Mouse (Mus musculus) left cerebral cortex, adult 18-20 months (tissue): Measurements from ENCODE around the gene Grik4. TPM values are rescaled to one million over a fixed set of nuclear protein-coding genes. Genes with fewer than 3 reads are reported as not detected.

Source experiments
- DNase-seq, 2 experiments: peaks; one replicate each; pipeline ENCODE4 v3.0.0; 2021 to 2022; ENCODE audit warnings: low spot score in 2 of 2, mixed read lengths in 1 of 2
- total RNA-seq, 2 experiments: library from RNA; stranded (reverse); gene quantifications; 2 replicates each; pipeline ENCODE4 v1.2.3; 2021

Grik4 gene
- total RNA-seq, 2 experiments from 2014 or later = 17.2 to 18.2 TPM

DNA sequence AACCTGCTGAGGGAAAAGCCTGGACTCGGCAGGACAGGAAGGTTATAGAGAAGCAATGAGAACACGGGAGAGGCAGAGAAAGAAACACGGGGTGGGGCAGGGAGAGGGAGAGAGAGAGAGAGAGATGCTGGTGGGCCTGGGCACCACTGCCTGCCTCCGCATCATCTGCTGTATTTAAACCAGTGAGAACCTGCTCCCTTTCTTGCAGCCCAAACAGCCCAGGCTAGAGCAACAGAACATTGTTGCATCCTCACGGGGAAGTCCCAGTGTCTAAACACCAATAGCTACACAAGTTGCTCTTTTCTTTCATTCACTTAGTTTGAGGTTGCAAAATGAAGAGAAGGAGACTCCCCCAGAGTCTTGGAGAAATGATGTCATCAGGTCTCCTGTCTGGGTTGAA, 258.2 kb downstream of the Grik4 start:
- DNase-seq = no peak

DNA sequence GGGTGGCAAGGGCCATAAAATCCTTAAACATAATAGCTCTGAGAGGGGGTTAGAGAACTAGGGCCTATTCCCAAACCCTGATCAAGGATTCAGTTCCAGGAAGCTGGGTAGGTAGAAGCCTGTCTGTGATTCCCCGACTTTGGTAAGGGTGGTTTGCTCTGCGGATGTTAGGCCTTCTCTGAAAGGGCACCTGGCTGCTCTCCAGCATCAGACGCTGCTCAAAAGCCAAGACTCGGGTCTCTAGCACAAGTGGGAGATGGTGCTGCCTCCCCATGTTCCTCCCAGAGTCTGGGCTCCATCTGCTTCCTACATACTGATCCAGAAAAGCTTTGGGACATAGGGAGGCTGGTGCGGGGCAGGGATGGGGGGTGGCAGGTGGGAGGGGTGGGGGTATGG, 270.3 kb downstream of the Grik4 start:
- DNase-seq = no peak

DNA sequence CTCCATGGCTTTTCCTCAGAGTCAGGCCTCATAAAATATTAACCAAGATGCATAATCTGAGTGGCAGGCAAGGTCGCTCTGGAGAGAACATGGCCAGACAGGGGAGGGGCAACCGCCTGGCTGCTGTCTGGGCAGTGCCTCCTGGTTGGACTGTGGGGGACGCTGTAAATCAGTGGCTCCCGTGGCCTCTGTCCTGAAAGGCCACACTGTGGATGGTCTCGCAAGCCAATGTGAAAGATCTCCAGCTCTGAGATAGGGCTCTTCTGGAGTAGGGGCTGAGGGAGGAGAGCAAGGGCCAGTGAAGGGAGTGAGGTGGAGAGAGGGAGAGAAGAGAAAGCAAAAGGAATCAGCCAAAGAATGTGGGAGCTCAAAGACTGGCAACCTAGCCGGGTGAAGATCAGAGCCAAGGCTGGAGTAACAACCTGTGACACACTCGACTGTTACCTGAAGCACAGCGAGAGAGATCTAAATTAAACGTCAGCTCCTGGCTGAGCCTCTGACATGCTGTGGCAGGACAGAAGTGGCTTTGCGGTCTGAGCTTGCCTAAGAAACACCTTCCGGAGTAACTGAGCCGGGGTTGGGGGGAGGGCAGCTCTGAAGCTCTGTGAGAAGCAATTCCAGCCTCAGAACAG, 270.8 kb downstream of the Grik4 start:
- no peak for DNase-seq

DNA sequence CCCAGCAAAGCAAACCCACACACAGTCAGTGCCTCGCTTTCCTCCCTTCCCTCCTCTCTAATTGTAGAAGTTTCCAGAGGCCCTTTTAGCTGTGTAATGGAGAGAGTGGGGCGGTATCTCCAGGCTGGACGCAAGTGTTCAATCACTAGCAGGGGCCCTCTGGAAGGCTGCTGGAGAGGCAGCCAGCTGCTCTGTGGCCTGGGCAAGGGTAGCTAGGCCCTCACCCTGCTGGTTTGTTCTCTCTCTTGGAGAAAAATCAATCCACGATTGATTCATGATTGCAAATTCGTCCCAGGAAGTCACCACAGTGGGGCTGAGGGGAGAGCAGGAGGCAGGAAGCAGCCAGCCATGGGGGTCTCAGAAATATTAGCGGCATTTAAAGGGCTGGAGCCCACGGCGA, 271.3 kb downstream of the Grik4 start:
- no peak for DNase-seq

DNA sequence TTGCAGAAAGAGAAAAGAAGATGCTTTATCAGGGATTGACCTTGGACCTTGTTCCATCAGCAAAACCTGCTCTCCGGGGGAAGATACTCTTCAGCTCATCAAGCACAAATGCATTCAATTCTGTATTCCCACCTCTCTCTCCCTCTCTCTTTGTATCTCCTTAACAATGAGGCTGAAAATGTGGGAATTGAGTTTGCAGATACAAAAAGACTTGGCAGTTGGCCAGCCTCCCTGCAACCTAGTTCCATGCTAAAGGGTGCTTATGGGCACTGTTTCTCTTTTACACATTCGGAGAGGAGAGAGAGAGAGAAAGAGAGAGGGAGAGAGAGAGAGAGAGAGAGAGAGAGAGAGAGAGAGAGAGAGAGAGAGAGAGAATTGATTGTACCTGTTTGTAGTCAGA, 273.7 kb downstream of the Grik4 start:
- peak in 1 of 2 experiments; percentile 25 for DNase-seq

DNA sequence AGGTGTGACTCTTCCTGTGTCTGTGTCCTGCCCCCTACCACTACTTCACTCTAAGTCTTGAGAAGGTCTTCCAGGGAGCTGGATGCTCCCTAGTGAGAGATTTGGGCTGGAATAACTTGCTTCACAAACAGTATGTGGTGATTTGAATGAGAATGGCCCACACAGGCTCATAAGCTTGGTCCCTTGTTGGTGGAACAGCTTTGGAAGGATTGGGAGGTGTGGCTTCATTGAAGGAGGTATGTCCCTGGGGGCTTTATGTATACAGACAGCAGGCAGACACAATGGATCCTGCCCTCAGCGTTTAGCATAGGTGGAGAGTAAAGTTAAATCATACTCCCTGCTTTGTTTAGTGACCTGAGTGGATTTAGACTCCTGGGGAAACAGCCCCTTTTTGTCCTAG, 282.8 kb downstream of the Grik4 start:
- DNase-seq = no peak

DNA sequence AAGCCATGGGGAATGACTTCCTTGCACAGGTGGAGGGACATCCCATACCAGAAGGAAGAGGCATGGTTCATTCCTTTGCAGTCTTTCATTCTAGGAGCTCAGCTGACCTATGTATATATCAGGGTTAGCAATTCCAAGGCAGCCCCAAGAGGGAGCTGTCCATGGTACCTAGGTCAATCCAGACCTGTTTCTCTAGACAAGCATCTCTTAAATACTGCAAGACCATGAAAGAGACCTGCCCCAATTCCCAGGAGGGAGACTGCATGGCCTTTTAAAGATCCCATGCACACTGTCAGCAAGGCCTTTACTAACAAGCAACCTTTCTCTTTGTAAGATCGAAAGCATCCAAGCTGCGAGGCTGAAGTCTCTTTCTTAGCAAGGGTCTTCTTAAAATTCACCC, 291.5 kb downstream of the Grik4 start:
- DNase-seq = no peak

DNA sequence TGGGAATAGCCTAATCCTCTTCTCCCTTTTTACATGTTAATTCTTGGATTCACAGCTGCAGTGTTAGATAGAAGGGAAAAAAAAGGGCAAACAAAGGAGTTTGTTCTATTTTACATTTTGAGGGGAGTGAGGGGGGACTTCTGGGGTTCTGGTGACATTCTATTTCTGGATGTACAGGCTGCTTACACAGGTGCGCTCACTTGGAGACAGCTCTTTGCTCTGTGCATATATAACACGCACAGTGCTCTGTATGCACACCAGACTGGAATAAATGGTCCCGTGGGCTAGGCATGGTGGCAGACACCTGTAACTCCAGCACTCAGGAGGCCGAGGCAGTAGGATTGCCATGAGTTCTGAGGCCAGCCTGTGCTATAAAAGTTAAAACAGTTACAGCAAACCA, 292.0 kb downstream of the Grik4 start:
- no peak for DNase-seq

DNA sequence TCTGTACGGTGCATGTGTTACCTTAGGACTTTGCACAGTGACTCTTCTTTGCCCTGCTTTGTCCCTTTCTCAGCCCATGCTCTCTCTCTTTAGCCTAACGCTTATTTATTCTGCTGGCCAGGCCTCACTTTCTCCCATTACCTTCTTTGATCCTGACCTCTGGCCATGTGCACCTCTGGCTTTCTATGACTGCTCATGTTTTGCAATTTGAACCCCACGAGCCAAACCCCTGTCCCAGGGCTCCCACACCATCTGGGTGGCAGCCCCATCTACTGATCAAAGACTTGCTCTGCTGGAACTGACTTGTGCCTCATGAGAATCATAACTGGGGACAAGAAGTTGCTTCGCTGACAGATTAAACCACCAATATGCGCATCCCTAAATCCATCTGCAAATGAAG, 294.4 kb downstream of the Grik4 start:
- no peak for DNase-seq

DNA sequence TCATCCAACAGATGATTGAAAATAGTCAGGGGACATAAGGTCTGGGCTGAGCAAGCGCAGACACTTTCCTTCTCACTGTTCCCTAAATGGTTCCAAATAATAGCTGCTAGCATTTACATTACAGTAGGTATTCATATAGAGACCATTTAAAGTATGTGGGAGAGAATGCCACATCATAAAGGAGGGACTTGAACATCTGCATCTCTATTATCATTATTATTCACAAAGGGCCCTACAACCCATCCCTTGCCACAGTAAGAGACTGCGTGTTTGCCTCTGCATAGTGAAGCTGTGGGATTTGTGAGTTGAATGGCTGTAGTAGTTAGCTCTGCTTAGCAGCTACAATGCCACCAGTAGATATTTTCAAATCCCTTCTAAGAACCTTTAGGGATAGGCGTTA, 296.2 kb downstream of the Grik4 start:
- no peak for DNase-seq

DNA sequence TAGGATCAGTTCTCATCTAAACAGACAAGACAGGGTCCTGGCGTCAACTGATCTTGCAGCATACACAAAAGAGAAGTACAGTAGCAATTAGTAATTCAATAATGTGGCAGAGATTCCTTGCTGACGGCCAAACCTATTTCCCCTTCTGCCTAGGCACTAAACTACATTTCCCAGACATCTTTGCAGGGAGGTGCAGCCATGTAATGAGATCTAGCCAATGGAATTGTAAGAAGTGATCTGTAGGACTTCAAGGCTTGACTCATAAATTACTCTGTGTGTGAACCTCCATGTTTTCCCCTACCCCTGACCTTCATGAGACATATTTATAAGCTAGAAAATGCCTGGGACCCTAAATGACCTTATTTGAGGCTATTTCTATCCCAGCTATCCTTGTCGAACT, 296.7 kb downstream of the Grik4 start:
- no peak for DNase-seq

DNA sequence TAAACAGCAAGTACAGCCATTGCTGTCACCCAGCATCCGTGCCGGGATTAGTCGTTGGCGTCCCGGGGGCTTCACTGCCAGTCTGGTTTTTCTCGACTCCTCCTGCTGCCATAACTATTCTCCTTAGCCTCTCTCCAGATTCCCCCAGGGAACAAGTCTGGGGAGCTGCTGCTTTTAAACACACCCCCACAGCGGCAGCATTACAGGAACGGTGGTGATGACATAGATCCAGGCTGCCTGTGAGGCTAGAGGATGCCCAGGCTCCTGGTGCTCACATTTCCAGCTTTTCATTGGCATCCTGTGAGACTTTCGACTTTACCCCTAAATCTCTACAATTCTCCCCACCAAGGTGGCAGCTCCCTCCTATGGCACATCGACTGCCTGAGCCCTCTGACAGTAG, 297.5 kb downstream of the Grik4 start:
- peak; percentile 25 to 28 for DNase-seq

DNA sequence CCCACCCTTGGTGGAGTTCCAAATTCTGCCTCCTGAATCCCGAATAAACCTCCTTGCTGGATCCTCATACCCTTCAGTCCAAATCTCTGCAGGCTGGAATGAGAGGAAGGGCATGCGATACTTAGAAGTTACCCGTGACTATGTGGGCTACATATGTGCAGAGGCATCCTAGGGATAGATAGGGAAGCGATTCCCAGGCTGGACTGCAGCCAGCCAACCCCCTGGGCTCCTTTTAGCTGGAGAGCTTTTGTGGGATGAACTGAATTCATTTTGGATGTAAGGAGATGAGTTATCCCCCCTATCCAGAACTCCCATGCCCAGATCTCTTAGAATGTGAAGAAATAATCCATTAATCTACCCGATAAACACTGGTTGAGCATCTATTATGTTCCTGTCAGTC, 299.1 kb downstream of the Grik4 start:
- DNase-seq = no peak

DNA sequence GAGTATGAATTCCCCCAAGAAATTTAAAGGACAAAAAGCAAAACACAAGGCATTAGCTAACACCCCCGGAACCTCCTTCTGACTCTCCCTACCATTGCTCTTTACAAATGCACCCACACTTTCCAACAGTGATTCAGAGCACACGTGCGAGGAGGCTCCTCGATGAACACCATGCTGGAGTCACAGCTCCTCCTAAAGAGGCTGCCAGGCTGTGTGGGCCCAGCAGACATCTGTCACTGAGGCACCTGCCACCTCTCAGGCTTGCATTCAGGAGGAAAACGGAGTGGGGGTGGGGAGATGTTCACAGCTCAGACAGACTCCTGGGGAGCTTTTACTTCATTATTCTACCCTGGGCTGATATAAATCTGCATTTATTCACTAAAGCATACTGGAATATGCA, 301.5 kb downstream of the Grik4 start:
- DNase-seq = peak; percentile 82 to 84

DNA sequence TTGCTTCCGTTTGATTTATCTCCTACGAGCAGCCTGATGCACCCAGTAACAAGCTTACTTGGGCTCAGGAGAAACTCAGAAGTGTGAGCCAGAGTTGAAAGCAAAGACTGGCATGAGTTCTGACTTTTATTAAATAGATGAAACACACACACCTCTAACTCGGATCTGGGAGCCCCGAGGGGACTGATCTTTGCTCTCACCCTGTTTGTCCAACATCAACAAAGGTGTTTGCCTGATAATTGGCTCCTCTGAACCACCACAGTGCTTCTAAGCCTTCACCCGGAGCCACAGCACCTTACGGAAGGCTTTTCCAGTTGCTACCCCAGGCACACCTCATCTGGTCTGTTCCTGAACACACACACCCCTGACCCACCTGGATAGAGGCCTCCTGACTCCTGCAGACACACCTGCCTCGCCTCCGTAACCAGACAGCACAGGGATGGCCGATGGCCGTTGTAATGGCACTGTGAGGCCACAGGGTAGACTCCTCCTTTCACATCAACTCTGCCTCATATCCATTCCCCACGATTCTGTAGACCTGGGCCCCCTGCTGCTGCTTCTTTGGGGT, 302.7 kb downstream of the Grik4 start:
- no peak for DNase-seq

DNA sequence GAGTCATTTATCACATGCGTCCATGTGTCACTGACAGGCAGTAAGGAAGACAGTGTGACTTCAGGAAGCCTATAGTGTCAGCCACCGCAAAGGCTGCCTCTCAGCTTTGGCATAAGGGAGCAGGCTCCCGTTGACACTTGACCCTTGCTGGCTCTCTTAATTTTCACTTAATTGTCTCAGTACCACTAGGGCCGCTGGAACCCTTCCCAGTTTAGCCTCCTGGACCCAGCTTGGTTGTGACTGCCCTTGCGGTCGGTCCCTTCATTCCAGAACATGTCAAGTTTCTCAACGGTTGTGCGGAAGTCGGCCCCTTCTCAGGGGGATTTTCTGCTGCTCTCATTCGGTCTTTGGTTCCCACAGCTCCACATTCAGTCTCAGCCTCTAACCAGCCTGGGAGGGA, 307.8 kb downstream of the Grik4 start:
- no peak for DNase-seq

DNA sequence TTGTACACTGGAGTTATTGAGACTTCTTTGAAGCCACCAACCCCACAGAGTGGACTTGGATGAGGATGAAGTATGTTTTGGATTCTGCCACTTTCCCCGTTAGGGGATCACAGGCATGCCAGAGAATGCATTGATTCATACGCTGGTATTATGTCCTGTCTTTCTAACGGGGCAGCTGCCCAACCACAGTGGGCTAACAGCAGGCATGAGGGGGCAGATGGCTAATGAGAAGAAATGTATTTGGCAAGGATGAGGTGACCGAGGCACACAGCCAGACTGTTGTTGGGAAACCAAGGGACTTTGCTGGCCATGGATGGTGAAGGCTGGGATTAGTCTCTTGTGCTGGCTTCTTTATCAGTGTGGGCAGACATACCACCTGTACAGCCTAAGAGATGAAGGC, 312.8 kb downstream of the Grik4 start:
- DNase-seq = no peak

DNA sequence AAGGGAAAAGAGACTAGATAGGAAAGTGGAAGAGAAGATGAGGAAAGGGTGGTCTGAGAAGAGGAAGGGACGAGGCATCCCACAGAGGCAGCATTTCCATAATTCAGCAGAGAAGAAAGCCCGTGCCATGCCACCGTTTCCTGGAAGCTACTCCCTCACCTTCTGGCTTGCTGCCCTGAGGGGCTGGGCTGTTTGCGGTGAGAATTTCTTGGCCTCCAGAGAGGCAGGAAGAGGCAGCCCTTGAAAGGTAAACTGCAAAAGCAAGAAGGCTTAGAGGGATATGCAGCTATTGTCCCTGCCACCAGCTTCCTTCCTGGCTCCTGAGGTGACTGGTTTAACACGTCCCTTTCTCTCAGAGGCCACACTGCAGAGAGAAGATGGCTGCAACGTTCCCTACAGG, 316.7 kb downstream of the Grik4 start:
- no peak for DNase-seq

DNA sequence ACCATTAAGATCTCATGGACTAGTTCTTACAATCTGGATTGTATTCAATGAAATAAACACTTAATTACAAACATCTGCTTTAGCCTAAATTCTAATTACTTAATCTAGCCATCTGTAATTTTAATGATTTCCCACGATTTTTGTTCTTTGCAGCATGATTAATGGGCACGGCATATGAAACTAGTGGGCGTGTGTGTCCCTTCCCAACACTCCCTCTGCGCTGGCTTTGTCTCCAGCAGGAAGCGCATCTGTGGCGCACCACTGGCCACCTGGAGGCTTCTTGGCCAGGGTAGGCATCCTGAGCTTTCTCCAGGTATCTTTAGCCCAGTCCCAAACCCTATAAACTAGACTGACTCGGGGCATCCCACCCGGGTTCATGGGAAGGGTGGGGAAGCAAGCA, 317.1 kb downstream of the Grik4 start:
- no peak for DNase-seq

DNA sequence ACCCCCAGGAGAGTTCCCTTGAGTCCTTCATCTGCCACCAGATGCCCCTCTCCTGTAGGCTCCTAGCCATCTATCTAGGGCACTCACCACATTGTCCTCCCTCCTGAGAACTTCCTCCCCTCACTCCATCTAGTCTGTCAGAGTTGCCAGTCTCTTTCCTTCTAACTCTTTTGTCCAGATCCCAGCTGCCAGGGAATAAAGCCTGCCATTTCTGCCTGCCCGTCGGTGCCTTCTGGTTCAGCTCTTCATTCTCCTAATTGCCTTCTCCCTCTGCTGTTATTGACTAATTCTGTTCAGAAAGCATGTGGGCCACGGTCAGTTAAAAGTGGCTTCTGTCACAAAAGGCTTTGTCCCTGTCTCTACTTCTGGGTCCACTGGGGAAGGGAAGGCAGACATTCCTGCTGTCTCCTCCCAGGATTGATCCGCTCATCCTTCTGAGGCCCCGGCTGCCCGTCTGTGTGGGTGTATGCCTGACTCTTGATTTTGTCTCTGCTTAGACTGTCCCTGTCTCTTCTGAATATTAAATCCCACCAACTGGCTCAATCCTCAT, 318.0 kb downstream of the Grik4 start:
- DNase-seq = no peak

DNA sequence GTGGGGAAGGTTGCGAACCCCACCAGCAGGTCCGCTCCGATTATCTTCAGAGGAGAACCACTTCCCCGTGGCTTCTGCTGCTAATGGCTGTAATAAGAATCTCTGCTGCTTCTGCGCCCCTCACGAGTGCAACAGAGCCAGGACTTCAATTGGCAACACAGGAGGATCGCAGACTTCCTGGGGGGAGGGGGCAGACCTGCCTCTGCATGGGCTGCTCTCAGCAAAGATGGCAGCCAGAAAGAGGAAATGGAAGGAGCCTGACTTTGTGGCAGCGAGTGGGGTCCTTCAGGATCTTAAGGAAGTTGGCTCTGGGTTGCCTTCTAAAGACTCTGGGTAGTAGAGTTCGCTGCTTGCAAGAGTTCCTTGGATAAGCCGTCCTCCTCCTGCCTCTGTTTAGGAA, 329.9 kb downstream of the Grik4 start:
- no peak for DNase-seq

DNA sequence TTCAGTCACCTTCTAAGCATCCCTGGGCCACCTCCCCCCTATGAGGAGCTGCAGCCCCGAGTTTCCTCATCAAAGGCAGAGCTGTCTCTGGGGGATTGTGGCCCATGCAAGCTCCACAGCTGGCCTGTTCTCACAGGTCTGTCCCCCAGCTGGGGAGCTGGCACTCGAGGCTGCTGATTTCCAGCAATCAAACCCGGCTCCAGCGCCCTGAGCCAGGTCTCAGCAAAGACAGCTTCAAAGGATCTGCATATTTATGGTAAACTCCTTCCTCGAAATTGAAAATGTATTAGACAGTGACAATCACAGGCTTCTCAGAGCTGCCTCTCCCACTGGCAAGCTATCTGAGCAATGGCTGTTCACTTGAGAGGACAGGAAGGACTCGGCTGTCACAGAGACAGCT, 330.5 kb downstream of the Grik4 start:
- DNase-seq = no peak

DNA sequence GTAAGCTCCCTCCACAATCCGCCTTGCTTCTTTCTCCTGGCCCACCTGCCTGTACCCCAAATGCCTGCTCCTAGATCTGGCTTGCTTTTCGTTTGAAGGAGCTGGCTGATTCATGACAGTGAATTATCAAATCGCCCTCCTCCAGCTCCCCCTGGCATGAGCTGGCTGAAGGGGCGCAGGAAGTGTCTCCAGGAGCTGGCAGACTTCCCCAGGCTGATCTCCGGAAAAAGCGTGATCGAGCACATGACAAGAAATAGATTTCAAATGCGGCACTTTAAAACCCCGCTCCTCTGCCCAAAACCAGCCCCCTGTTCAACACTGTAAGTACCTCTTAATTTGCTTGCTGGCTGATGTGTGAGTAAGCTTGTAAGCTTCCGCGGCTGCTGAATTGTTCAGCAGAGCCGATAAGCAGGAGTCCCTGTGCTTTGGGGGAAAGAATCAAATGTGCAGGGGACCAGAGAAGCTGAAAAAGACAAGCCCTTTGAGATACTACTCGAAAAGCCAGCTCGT, 331.8 kb downstream of the Grik4 start:
- DNase-seq = peak in 1 of 2 experiments; percentile 20
